Mouse (Mus musculus) E14TG2a.4 (cell line): Measurements from ENCODE around the gene Mb.

ENCODE experiments used
- CTCF ChIP-seq: conservative IDR thresholded peaks from 2 replicates; pipeline ENCODE4 v1.5.1; 2014; ENCODE audit warnings: low read length
- NANOG ChIP-seq: IDR thresholded peaks from 2 replicates; pipeline ENCODE4 v1.6.1; 2014; ENCODE audit warnings: borderline replicate concordance, low read length, mixed read lengths
- POU5F1 ChIP-seq: IDR thresholded peaks from 2 replicates; pipeline ENCODE4 v1.6.1; 2014; ENCODE audit warnings: low read length, borderline replicate concordance

DNA sequence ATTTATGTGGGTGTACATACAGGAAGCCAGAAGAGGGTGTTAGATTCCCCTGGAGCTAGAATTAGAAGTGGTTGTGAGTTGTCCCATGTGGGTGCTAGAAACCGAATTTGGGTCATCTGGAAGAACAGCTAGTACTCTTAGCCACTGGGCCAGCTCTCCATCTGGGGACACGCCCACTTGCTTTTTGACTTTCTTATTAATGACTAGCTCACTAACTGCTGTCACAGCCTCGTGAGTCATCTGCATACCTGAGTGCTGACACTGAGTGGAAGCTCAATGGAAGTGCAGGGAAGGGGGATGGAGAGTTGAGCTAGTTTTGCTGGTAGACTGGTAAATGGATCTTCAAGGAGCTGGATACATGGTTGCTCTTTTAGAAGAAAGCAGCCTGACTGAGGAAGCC lies 26.1 kb upstream of the Mb start:
- no peak for TF ChIP-seq CTCF
- no peak for TF ChIP-seq NANOG
- no peak for TF ChIP-seq POU5F1
